Mouse (Mus musculus): Measurements from ENCODE around the gene Gng12.
"Not testable (repeated sequence)": the region's sequence is repeated elsewhere in the genome, so short reads cannot be mapped to it uniquely, and the experiment has no call there.

- TF ChIP-seq CTCF, EP300 (IDR thresholded peaks at IDR 0.05): not testable (repeated sequence)
Observed at GRCm38 (mm10) chr6:67032972-67033371, 136.8 kb downstream of the Gng12 start.
